Mouse (Mus musculus) layer of hippocampus, adult 11-12 months (tissue): Measurements from ENCODE around the gene Crmp1.

Experiments
- DNase-seq: peaks from one replicate; pipeline ENCODE4 v3.0.0; 2022; ENCODE audit warnings: low spot score

The Crmp1 gene

DNA sequence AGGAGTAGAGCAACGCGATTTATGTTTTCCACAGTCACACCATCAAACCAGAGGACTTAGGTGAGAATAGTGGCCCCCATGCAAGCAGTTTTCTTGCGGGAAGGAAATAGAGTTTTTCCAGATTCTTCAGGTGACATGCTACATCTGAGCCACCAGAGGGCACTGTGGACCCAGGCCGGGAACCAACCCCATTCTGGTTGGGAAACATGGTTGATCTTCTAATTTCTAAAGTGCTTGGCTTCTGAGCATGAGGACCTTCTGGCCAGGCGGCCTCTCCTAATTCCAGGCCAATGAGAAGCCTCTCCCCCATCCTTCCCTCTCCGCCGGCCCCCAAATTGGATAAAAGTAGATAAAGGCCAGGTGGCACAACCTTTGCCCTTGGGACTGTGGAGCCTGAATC is 56.6 kb downstream of the Crmp1 start:
- DNase-seq, result no peak

- no peak for DNase-seq
Observed at GRCm38 (mm10) chr5:37310026-37310425, 68.3 kb downstream of the Crmp1 start.

DNA sequence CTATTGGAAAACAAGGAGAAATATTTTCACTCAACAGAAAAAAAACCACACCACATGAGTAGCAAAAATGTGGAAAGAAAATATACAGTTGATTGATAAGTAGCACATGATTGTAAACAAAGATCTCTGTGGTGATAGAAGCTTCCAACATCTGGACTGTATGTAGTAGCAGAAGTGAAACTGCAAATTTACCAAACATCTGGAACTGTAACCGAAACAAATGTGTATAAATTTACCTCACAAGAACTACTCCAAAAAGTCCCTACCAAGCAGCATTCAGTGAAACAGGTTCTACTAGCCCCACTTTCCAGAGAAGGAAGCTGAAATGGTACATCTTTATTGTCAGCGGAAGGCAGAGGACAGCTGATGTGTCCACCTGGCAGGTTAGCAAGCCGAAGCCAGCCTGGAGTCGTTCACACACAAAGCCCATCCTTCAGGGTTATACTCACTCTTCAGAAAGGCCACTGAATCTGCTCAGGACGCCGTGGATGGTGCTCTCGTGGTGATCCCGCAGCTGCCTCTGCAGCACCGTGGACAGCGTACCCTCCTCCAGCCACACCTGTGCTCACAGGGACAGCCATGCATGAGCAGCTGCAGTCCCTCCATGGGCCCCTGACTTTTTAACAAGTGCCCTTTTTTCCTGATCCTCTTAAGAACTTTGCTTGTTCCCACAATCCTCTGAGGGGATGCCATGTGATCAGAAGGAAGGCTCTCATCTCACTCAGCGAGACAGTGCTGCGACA is 71.4 kb downstream of the Crmp1 start:
- DNase-seq, result no peak

- DNase-seq, result no peak
Observed at GRCm38 (mm10) chr5:37318715-37319114, 77.0 kb downstream of the Crmp1 start.

DNA sequence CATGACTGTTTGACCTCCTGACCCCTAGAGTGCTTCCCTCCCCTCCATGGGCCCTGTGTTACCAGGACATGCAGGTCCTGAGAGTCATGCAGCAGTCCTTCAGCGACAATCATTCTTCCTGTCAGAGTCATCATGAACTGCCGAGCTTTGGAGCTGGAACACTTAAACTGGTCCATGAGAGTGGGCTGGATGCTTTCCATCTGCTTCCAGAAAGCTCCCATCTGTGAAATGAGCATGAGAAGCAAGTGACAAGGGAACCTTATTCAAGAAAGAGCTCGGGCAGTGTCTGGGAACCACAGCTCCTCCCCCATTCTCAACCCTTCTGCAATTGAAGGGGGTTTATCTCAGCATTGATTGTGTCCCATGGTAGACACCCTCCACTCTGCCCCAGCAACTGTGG is 78.4 kb downstream of the Crmp1 start:
- DNase-seq, result peak; percentile 48

DNA sequence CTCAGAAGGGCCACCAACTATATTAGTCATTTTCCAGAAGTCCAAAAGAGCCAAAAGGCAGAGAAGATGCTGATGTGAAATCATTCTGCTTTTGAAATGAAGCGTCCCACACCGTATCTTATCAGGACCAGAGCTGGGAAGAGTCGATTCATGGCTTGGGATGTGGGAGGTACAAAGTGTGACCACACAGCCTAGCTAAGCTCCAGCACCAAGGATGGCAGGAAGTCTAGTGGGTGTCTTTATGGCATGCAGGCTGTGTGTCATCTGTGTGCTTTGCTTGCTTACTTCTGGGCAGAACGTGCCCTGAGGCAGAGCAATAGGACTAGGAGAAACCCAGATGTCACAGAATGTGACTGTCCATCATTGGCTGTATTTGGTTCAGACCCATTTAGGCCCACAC is 79.0 kb downstream of the Crmp1 start:
- DNase-seq, result no peak

DNA sequence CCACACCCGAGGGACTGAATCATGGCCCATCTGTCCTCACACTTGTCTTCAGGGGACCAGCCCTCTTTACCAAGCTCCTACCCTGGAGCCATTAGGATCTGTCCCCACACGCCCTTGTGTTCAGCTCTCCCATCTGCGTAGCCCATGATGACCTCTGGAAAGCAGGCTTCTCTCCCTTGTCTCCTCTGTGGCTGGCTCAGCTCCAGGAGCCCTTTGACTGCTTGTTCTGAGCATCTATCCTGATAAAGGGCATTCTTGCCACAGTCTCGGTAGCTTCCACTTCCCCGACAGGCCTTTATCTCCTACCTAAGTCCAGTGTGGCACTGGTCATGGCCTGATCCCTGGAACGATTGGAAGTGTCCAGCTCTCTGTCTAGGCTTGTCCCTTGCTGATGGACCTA is 84.9 kb downstream of the Crmp1 start:
- DNase-seq, result no peak

DNA sequence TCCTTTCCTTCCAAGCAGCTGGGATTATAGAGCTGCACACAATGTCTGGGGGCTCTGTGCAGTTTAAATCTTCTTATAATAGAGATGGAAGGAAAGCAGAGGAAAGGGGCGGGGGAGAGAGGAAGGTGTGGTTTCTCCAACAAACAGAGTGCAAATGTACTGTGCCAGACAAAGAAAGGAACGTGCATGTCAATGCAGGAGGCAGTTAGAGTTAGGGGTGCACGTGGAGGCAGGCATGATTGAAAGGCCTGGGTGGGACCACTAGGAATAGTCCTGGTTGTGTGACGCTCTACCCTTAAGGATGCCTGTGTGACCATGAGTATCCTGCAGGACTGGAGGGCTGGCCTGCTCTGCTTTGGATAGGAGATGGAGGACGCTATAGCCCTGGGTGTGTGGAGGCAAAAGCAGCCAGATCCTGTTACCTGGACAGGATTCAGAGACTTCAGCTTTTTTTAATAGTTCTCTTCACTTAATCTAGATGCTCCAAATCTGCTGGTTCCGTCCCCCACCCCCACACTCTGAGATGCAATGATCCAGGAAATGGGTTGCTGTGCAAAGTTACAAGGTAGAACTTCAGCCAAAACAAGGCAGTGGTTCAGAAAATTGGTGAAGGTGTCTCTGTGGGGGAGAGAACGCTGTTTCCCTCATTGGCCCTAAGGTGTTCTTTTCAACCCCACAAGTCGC is 88.9 kb downstream of the Crmp1 start:
- DNase-seq, result no peak

DNA sequence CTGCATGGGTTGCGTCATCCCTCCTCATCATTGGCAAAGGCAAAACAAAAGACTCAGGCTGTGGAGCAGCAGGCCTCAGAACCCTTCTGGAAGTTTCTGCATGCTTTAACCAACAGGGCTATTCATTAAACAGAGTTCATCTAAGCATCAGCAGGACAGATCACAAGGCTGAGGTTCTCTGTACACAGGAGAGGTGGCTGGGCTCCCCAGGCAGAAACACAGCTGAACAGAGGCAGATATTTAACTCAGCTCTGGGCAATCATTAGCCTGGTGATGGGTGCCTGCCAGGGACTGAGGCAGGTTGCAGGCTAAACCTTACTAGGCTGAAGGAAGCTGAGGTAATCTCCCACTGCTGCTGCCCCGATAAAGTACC is 89.4 kb downstream of the Crmp1 start:
- DNase-seq, result no peak

- DNase-seq, result no peak
Observed at GRCm38 (mm10) chr5:37332066-37332465, 90.3 kb downstream of the Crmp1 start.

DNA sequence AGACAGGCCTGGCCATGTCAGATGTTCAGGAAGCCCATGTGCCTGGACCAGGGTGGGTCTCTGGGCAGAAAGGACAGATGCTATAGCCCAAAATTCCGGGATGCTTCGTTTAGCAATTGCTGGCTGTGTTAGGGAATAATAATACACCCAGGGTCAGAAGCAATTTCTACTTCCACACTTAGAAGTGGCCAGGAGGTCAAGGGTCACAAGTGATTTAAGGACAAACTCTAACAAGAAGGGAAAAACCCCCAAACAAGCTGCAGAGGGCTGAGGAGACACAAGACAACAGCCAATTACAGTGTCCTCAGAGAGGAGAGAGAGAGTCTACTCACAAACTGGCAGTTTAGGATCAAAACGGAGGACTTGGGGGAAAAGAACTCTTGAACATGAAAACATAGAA is 93.3 kb downstream of the Crmp1 start:
- DNase-seq, result no peak

GRCm38 (mm10) chr5:37336485-37337105 is 94.9 kb downstream of the Crmp1 start, which contains the start of gene Evc:
Evc (minus strand) TSS chr5:37336894.
- DNase-seq, result peak; percentile 23

- no peak for DNase-seq
Observed at GRCm38 (mm10) chr5:37337696-37338095, 96.0 kb downstream of the Crmp1 start.

- peak; percentile 67 for DNase-seq
Observed at GRCm38 (mm10) chr5:37338288-37338687, 96.5 kb downstream of the Crmp1 start, which contains the start of gene Evc2. Evc2 (plus strand) TSS chr5:37338499.
